Mouse (Mus musculus): ENCODE measurements around the gene BC049715.

BC049715 gene

DNA sequence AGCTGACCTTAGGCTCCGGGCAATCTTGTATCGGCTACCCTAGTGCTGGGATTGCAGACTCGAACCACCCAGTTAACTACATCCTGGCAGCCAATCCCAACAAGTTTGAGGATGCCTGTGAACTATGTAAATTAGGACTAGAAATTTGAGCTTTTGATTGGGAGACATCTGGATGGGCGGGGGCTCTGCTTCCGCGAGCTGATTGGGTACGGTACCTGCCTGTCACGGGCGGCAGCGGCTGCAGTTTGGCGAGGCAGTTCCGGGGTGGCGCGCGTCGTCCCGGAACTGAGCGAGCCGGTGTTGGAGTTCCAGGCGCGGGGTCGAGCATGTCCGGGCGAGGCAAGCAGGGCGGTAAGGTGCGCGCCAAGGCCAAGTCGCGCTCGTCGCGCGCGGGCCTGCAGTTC is 19.4 kb upstream of the BC049715 start, which contains the start of gene H2afj:
H2afj (plus strand) TSS at position 231 of the 404 bp plus-strand sequence.
- WGBS = under 1% methylated on average over 34 of the region's 34 CpGs

DNA sequence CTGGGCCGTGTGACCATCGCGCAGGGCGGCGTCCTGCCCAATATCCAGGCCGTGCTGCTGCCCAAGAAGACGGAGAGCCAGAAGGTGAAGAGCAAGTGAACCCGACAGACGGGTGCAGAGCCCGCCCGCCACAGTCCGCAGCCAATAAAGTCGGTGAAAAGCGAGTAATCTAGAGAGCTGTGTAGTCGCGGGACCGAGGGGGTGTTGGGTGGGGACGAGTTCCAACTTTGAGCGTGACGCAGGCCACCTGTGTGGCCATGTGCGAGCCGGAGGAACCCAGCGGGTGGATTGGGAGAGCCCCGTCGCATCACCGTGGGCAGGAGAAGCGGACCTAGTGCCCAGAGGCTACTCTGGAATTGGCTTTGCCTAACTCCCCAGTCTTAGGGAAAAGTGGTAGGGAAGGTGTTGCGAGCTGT is 18.8 kb upstream of the BC049715 start:
- under 1% methylated on average over 28 of the region's 28 CpGs for WGBS

DNA sequence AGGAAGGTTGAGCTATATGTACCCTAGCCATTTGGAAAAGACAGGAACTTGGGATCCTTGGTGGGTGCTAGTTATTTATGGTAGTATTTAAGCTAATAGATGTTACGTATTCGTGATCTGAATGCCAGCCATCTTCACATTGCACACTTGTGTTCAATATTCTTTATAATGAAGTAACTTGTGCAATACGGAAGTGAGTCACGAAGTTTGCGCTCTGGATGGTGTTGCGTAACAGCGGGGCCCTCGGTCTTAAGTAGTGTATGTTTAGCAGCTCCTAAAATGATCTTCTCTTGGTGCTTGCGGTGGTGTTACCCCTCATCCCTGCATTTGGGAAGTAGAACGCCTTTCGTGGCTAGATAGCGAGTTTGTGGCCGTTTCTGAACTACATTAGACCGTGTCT is 18.3 kb upstream of the BC049715 start:
- WGBS = 15% methylated on average over 14 of the region's 14 CpGs

DNA sequence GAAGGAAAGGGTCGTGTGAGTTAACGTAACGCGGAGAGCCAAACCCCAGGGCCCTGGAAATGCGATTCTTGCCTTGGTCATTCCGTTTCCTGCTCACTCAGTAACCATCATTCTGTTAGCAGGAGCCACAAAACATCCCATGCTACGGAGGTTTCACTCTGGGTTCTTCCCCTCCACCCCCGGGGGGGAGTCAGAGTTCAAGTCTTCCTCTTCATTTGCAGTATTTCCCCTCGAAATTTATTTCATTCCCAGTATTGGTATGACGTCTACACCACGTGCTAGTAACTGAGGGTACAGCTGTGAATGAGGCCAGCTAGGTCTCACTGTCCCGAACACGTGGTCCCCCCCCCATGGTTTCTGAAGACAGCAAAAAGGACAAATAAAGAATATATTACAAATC is 17.8 kb upstream of the BC049715 start:
- 76% methylated on average over 13 of the region's 13 CpGs for WGBS

DNA sequence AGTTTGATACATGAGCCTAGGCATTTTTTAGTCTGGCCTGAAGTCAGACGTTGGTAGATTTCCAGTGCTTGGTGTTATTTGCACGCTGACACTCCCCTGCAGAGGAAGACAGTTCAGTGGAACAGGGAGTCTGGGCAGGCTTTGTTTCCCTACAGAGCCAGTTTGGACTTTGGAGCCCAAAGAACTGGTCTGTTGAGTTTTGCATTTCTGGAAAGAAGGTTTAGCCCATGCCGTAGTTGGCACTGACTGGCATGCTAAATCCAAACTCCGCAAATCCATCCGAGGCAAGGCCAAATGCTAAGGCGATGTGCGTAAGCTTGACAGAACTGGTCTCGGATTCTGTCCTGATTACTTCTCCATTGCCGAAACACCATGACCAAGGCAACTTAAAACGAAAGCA is 16.2 kb upstream of the BC049715 start:
- 72% methylated on average over 10 of the region's 10 CpGs for WGBS

DNA sequence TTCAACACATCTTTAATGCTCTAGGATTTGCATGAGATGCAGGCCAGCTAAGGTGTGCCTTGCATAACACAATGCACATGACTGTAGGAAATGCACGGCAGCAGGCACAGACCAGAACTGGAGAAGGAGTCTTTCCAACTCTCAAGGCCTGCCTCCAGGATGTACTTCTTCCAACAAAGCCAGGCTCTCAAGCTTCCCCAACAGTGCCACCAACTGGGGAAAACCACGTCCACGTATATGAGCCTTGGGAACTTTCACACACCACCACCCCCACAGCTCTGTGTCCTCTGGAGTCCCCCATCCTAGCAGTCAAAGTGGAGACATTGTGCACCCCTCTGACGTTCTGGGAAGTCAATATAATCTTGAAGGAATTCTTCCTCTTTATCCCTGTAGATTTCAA is 14.3 kb upstream of the BC049715 start:
- WGBS = 20% methylated on average over 4 of the region's 4 CpGs

DNA sequence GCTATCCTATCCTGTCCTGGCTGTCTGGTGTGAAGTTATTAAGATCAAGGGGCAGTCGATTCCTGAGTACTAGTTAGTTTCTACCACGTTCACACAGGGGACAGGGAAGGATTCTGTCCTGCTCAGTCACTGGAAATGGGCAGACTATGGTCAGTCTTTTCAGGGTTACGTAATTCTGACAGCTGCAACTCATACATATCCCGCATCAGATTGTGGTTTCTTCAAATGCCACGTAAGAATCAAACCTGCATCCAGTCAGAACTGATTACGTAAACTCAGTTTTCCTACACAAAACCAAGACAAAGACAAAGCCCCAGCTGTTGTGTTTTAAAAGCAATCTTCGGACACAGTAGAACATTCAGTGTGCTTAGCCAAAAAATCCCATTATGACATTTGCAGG is 12.0 kb upstream of the BC049715 start:
- 80% methylated on average over 7 of the region's 7 CpGs for WGBS

DNA sequence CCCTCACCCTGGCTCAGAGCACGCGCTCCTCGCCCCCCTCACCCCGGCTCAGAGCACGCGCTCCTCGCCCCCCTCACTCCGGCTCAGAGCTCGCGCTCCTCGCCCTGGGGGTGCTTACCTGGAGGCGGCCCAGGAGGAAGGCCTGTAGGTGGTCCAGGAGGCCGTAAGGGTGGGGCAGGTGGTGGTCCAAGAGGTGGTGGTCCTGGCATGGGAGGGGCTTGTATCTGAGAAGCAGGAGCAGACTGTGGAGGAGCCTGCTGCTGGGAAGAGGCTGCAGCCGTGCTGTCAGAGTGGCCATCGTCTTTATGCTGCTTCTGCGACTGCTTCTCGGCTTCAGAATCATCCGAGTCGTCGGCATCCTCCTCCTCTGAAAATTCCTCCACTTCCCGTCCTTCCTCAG is 10.6 kb upstream of the BC049715 start:
- 59% methylated on average over 21 of the region's 21 CpGs for WGBS

DNA sequence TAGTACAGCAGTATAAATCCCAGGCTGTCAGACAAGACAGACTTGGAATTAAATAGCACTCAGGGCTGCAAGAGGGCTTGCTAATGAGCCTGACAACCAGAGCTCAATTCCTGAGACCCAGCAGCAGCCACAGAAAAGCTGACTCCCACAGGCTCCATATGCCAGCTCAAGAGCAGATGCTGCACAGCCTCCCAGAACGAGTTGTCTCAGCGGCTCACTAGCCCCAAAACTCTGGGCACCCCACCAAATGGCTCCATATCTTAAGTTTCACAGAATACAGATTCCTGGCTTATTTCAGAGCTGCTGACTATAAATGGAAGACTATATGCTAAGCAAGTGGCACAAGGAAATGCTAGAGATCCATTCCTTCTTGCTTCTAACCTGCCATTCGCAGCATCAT is 9.9 kb upstream of the BC049715 start:
- 51% methylated on average over 3 of the region's 3 CpGs for WGBS

DNA sequence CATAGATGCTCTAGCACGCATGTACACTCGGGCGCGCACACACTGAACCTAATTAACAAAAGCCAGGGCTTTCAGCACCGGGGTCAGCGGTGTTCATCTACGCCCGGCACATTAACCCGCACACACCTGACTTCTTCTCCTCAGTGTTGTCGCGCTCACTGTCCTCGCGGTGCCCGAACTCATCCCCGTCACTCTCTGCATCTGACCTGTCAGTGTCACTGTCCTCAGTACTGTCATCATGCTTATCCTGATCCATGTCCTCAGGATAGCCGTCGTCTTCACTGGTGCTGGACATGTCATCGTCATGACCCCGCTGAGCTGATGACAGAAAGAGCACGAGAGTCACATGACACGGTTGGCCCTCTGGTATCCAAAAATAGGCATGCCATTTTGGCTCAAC is 7.0 kb upstream of the BC049715 start:
- WGBS = 94% methylated on average over 21 of the region's 21 CpGs

DNA sequence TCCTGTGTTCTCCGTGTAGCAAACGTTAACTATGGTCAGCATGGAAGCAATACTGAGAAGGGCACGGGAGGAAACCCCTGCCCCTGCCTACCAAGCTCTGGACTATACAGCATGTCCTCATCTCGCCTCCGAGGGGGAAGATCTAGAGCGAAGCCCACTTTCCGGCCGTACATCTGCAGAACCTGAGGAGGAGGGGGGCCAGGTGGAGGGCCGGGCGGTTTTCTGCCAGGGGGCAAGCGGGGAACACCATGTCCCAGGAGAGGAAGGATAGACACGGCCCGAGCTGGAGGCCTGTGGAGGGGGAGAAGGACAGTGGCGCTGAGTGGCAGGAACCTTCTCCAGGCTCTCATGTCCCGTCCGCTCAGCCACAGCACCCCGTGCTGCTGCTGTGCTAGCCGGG is 6.3 kb upstream of the BC049715 start:
- 92% methylated on average over 18 of the region's 18 CpGs for WGBS

DNA sequence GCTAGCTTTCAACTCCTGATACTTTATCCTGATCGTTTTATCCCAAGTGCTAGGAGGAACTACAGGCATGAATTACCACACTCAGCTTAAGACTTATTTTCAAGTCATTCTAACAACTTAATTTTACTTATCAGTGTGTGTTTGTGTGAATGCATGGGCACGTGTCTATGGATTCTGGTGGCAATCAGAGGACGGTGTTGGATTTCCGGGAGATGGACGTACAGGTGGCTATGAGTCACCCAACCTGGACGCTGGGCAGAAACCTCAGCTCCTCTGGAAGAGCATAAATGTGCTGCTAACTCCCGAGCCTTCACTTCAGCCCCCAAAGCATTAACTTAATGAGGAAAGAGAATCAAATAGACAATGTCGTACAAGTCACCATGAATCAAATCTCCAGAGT is 2.4 kb upstream of the BC049715 start:
- WGBS = 84% methylated on average over 8 of the region's 8 CpGs

DNA sequence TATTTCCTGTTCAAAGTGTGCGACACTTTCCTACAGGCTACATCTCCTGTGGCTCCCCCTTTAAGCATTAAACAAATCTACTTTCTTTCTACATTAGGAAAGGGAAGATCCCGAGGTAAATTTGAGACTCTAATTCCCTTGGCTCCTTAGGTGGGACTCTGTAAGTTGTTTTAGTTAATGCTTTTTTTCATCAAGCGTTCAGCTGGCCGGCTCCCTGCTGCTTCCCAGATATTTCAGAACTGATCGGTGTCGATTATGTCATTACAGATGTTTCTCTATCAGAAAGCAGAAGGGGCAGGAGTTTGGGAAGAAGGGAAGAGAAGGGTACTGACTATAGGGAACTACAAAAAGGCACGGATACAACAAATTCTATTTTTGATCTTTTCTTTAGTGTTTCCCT is 310 bp upstream of the BC049715 start:
- 11% methylated on average over 7 of the region's 7 CpGs for WGBS

DNA sequence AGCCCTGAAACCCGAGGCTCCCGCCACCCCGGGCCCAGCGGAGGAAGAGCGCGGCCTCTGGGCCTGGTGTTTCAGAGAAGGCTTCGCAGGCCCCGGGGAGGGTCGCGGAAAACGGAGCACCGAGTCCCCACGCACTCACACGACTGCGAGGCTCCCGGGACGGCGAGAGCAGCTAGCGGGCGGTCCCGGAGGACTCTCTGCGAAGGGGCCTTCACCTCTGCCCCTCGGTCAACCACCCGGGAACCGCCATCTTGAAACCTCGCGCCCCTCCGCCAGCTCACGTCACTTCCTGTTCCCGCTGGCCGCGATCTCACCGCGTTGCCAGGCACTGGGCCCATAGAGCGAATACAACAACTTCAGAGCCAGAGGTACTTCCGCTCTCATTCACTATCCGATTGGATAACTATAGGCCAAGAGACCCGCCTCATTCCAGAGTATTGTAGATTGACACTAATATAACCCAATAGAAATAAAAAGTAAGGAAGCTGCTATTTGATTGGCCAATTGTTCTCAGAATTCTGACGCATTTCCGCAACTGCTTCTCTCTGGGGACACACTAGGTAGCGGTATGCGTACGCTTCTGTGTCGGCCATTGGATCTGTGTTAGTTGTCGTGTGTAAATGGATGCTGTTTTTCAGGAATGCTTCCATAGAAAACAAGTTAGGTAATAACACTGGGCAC is 595 bp downstream of the BC049715 start, which contains the start of gene Wbp11:
Wbp11 (minus strand) TSS at position 353 of the 681 bp plus-strand sequence.
- WGBS = under 1% methylated on average over 45 of the region's 45 CpGs

DNA sequence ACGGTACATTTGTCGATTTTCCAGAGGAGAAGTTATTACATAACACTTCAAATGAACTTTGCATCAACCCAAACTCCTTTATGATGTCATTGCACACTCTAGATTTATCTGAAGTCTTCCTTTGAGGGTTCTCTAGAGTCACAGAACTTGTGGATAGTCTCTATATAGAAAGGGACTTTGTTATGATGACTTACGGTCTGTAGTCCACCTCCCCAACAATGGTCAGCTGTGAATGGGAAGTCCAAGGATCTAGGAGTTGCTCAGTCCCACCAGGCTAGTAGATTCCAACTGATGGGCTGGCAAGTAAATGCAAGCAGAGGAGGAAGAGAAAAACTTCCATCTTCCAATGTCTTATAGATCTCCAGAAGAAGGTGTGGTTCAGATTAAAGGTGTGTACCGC is 1.3 kb downstream of the BC049715 start:
- WGBS = 30% methylated on average over 4 of the region's 4 CpGs

DNA sequence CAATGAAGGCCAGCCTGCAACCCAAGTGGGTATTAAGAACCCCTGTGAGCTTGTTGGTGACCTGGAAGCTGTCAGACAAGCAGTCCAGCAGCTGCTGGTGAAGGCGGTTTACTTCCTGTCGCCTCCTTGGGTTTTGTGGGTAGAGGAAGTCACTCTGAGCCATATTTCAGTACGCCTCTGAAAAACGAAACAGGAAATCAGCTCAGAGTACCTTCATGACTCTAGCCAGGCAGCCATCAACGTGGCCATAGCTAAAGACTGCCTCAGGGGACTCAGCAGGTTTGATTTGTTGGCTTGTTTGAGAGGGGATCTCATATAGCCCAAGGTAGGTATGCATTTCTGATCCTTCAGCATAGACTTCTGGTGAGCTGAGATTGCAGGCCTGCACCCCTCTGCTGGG is 4.3 kb downstream of the BC049715 start:
- 77% methylated on average over 5 of the region's 5 CpGs for WGBS

DNA sequence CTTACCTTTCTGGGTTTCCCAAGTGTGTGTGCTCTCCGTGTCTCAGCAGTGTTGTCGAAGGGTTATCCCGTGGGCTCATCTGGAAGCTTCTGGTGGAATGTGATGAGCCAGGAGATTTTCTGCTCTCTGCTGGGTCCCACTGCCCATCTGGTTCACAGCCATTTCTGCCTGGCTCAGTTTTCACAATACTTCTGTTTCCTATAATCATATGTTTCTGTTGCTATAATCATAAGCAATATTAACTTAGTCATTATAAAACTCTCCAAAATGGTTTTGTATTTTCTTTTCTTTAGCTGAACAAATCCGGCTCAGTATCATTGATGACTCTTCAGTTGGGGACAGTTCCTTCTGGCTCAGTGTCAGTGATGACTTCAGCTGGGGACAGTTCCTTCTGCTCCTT is 7.9 kb downstream of the BC049715 start, which contains the start of gene Smco3:
Smco3 (minus strand) TSS at position 101 of the 400 bp plus-strand sequence.
- 42% methylated on average over 4 of the region's 4 CpGs for WGBS

DNA sequence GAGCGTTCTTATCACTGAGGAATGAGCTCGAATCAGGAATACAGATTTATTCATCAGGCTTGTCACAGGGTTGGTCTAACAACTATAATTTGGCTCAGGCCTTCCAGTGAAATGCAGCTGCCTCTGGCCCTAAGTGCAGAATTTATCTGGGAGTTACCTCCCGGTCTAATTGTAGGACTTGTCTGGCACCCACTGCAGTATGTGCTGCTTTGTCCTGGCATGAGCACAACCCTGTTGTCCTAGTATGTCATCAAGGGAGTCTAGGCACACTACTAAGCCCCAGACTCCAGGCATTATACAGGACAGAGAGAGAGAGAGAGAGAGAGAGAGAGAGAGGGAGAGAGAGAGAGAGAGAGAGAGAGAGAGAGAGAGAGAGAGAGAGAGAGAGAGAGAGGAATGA is 9.9 kb downstream of the BC049715 start:
- 73% methylated on average over 3 of the region's 3 CpGs for WGBS

DNA sequence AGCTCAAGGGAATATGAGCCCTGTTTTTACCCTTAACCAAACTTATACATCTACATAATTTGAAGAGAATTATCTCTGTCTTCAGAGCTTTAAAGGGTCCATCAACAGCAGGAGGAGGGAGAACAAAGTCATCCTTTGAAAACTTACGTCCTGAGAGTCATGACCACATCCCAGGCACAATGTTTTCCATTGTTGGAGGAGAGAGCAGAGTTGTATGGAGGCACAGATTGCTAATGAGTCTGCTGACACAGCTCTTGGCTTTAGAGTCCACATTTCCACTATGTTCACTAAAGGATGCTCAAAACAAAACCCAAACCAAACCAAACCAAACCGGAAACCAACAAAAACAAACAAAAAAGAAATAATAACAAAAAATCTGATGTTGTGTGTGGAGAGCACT is 17.5 kb downstream of the BC049715 start:
- 54% methylated on average over 2 of the region's 2 CpGs for WGBS

DNA sequence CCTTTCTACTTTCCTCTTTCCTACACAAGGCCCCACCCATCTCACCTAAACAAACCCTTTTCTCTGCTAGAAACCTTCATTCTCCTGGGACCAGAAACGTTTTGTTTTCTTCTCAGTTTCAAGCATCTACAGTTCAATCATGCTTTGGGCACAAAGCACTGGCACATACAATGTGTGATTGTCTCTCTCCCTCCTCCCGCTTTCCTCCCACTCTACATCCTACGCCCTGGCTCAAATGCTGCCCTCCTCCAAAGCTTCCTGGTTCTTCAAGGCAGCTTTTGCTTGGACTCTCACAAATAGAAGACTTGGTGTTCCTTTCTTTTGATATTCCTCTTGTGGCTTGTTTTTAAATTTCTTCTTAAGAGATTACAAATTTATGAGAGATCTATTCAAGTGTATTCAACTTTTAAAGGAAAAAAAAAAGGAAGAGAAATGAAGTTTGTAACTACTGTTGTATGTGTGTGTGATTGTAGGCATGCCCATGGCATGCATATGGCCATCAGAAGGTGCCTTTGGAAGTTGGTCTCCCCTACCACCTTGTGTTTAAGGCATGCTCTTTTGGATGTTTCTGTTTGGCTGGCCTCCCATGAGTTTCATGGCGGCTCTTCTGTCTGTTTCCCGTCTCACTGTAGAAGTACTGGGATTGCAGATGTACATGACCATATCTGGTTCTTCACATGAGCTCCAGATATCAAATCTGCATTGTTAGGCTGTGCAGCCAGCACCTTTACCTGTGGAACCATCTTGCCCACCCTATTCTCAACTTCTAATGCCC is 18.5 kb downstream of the BC049715 start:
- WGBS = 59% methylated on average over 5 of the region's 5 CpGs

DNA sequence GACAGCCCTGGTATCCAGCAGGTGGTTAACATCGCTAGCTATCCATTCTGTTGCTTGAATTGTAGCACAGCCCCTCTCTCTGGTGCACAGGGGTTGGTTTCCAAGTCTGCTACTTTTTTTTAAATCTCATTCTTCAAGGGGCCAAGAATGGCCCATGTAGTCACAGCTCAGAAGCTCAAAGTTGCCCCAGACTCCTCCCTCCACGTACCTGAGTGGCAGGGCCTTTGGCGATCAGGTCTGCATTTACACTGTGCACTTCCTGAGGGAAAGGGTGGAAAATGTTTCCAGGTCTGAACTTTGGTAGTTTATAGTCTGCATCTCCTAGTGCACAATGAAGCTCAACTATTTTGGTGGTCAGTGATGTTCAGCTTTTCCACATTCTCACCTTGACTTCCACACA is 19.8 kb downstream of the BC049715 start:
- WGBS = 95% methylated on average over 3 of the region's 3 CpGs

DNA sequence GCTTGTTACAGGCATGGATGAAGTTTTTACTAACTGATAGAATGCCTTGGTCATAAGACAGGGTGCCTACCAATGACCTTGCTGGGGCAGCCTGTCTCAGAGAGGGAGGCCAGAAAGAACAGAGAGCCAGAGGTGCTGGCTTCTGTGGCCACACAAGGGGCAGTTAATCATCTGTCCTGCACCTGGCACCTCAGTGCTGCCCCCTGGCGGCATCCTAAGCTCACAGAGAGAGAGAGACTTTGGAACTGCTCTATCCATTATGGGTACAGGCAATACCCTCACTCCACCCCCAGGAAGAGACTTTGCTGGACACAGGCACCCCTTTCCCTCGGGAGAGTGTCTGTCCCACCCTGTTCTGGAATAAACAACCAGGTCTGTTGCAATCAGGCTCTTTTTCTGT is 20.4 kb downstream of the BC049715 start:
- 25% methylated on average over 2 of the region's 2 CpGs for WGBS

DNA sequence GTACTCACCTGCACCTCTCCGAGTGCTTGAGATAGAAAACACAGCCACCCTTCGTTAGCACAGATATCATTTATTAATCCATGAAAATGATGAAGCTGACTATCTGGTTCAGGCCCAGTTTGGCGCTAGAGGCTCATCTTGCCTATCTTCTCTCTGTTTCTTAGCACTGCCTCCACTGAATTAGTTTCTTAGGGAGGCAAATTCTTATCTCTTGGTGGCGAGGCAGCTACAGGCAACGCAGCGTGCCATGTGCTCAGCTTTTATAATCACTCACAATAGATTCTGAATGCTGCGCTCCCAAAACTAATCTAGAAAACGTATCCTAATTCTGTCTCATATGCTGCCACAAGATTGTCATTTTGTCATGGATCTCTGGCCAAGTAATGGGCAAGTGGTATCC is 21.0 kb downstream of the BC049715 start:
- 94% methylated on average over 8 of the region's 8 CpGs for WGBS

Data from cerebral cortex, adult 2 months (tissue).